Mouse (Mus musculus): Measurements from ENCODE around the gene Prkn. TPM values are rescaled to one million over a fixed set of nuclear protein-coding genes. Genes with fewer than 3 reads are reported as not detected.

Prkn gene
- polyA plus RNA-seq, 1 experiment from 2014 or later, result 3.5 TPM

DNA sequence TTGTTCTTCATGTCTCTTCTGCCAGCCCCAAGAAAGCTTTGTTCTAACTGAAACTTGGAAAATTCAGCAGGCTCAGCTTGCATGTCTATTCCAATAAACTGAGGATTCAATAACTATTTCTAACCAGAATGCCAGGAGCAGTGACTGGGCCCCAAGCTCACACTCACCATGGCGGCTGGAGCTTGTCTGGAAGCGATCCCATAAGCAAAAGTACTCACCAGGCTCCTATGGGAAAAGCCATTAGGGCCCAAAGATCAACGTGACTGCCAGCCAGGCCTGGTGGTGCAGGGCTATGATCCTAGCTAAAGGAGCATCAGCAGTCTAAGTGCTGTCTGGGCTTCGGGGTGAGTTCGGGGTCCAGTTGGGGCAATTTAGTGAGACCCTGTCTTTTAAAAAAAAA lies 1048.6 kb downstream of the Prkn start:
- H3K9ac ChIP-seq (ENCODE audit: low read length), result no peak overlapping the region
- H3K36me3 ChIP-seq (ENCODE audit: control insufficient read depth, insufficient read depth, low read length), result no peaks in the 10 kb centered on the region
- H3K27ac ChIP-seq (replicated peaks in 1 of 2; ENCODE audit: control insufficient read depth in 1 of 2, insufficient read depth in 1 of 2, low read depth in 2 of 2, low read length in 2 of 2), result no peak overlapping the region
- no peaks in the 10 kb centered on the region for H3K9me3 ChIP-seq (ENCODE audit: control insufficient read depth, low read length)
- no peak overlapping the region for H3K4me3 ChIP-seq (ENCODE audit: control insufficient read depth in 1 of 2, insufficient read depth in 1 of 2, low read depth in 1 of 2, low read length in 2 of 2)
- H3K27me3 ChIP-seq (ENCODE audit: control insufficient read depth, insufficient read depth, low read length), result no peaks in the 10 kb centered on the region
- WGBS, result 77% methylated on average over 5 of the region's 5 CpGs
- no peak overlapping the region for H3K4me2 ChIP-seq (ENCODE audit: low read length)
- ATAC-seq (ENCODE audit: insufficient number of reproducible peaks, insufficient read depth, low FRiP score, low read depth), result no peak
- no peaks in the 10 kb centered on the region for H3K4me1 ChIP-seq (ENCODE audit: control insufficient read depth in 2 of 2, insufficient read depth in 2 of 2, low read length in 2 of 2)

DNA sequence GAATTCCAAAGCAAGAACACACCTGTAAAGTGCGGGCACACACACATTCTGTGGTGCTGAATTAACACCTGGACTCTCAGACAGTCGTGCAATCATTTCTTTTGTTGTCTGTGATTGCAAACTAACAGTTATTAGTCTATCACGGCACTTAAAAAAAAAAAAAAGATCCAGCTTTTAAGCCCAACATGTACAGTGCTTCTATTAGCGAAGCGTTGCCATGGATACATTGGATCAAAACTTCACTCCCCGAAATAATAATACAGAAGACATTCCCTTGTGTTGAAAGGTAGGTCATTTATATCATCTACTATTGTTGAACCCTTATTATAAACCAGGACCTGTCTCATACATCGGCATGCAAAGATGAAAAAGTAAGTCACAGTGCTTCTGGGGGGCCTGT lies 1060.1 kb downstream of the Prkn start:
- no peaks in the 10 kb centered on the region for H3K4me1 ChIP-seq (ENCODE audit: control insufficient read depth in 2 of 2, insufficient read depth in 2 of 2, low read length in 2 of 2)
- H3K9ac ChIP-seq (ENCODE audit: low read length), result no peak overlapping the region
- no peak overlapping the region for H3K27ac ChIP-seq (replicated peaks in 1 of 2; ENCODE audit: control insufficient read depth in 1 of 2, insufficient read depth in 1 of 2, low read depth in 2 of 2, low read length in 2 of 2)
- no peak overlapping the region for H3K4me2 ChIP-seq (ENCODE audit: low read length)
- 84% methylated on average over 7 of the region's 7 CpGs for WGBS
- no peak for ATAC-seq (ENCODE audit: insufficient number of reproducible peaks, insufficient read depth, low FRiP score, low read depth)
- H3K27me3 ChIP-seq (ENCODE audit: control insufficient read depth, insufficient read depth, low read length), result peaks cover 4% of the 10 kb centered on the region; the same call in 1 of the 2 replicates
- no peaks in the 10 kb centered on the region for H3K36me3 ChIP-seq (ENCODE audit: control insufficient read depth, insufficient read depth, low read length)
- no peaks in the 10 kb centered on the region for H3K9me3 ChIP-seq (ENCODE audit: control insufficient read depth, low read length)
- H3K4me3 ChIP-seq (ENCODE audit: control insufficient read depth in 1 of 2, insufficient read depth in 1 of 2, low read depth in 1 of 2, low read length in 2 of 2), result no peak overlapping the region

DNA sequence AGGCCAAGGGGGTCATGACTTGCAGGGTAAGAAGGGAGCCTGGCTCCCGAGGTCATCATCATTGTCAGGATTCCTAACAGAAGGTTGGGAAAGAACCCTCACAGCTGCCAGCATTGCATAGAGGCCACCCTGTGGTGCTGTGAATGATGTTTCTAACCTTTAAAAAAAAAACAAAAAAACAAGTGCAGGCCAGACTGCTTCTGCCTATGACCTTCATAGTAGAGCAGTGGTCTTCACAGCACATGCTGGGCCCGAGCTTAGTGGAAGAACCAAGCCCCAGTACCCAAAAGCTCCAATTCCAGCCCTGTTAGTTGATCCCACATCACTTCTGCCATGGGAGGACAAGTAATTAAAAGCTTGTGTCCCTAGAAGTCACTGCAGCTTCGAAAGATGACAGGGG lies 1061.5 kb downstream of the Prkn start:
- no peak overlapping the region for H3K9ac ChIP-seq (ENCODE audit: low read length)
- no peak for ATAC-seq (ENCODE audit: insufficient number of reproducible peaks, insufficient read depth, low FRiP score, low read depth)
- no peak overlapping the region for H3K4me3 ChIP-seq (ENCODE audit: control insufficient read depth in 1 of 2, insufficient read depth in 1 of 2, low read depth in 1 of 2, low read length in 2 of 2)
- H3K9me3 ChIP-seq (ENCODE audit: control insufficient read depth, low read length), result no peaks in the 10 kb centered on the region
- H3K27ac ChIP-seq (replicated peaks in 1 of 2; ENCODE audit: control insufficient read depth in 1 of 2, insufficient read depth in 1 of 2, low read depth in 2 of 2, low read length in 2 of 2), result no peak overlapping the region
- no peak overlapping the region for H3K4me2 ChIP-seq (ENCODE audit: low read length)
- peaks cover 4% of the 10 kb centered on the region; the same call in 1 of the 2 replicates for H3K27me3 ChIP-seq (ENCODE audit: control insufficient read depth, insufficient read depth, low read length)
- no peaks in the 10 kb centered on the region for H3K4me1 ChIP-seq (ENCODE audit: control insufficient read depth in 2 of 2, insufficient read depth in 2 of 2, low read length in 2 of 2)
- 61% methylated on average over 3 of the region's 3 CpGs for WGBS
- no peaks in the 10 kb centered on the region for H3K36me3 ChIP-seq (ENCODE audit: control insufficient read depth, insufficient read depth, low read length)

GRCm38 (mm10) chr17:11903001-11903400 lies 1062.8 kb downstream of the Prkn start:
- H3K4me2 ChIP-seq (ENCODE audit: low read length), result no peak overlapping the region
- 39% methylated on average over 6 of the region's 6 CpGs for WGBS
- ATAC-seq (ENCODE audit: insufficient number of reproducible peaks, insufficient read depth, low FRiP score, low read depth), result no peak
- no peaks in the 10 kb centered on the region for H3K36me3 ChIP-seq (ENCODE audit: control insufficient read depth, insufficient read depth, low read length)
- H3K9me3 ChIP-seq (ENCODE audit: control insufficient read depth, low read length), result 0 out of 2 replicates have a peak, but pooled peaks cover 4% of the 10 kb centered on the region
- peaks cover 4% of the 10 kb centered on the region; the same call in 1 of the 2 replicates for H3K27me3 ChIP-seq (ENCODE audit: control insufficient read depth, insufficient read depth, low read length)
- no peak overlapping the region for H3K4me3 ChIP-seq (ENCODE audit: control insufficient read depth in 1 of 2, insufficient read depth in 1 of 2, low read depth in 1 of 2, low read length in 2 of 2)
- H3K9ac ChIP-seq (ENCODE audit: low read length), result no peak overlapping the region
- no peaks in the 10 kb centered on the region for H3K4me1 ChIP-seq (ENCODE audit: control insufficient read depth in 2 of 2, insufficient read depth in 2 of 2, low read length in 2 of 2)
- H3K27ac ChIP-seq (replicated peaks in 1 of 2; ENCODE audit: control insufficient read depth in 1 of 2, insufficient read depth in 1 of 2, low read depth in 2 of 2, low read length in 2 of 2), result no peak overlapping the region

- H3K36me3 ChIP-seq (ENCODE audit: control insufficient read depth, insufficient read depth, low read length), result no peaks in the 10 kb centered on the region
- no peak overlapping the region for H3K9ac ChIP-seq (ENCODE audit: low read length)
- WGBS, result 68% methylated on average over 8 of the region's 8 CpGs
- H3K4me3 ChIP-seq (ENCODE audit: control insufficient read depth in 1 of 2, insufficient read depth in 1 of 2, low read depth in 1 of 2, low read length in 2 of 2), result no peak overlapping the region
- H3K27ac ChIP-seq (replicated peaks in 1 of 2; ENCODE audit: control insufficient read depth in 1 of 2, insufficient read depth in 1 of 2, low read depth in 2 of 2, low read length in 2 of 2), result no peak overlapping the region
- peaks cover 25% of the 10 kb centered on the region for H3K27me3 ChIP-seq (ENCODE audit: control insufficient read depth, insufficient read depth, low read length)
- H3K4me2 ChIP-seq (ENCODE audit: low read length), result no peak overlapping the region
- ATAC-seq (ENCODE audit: insufficient number of reproducible peaks, insufficient read depth, low FRiP score, low read depth), result no peak
- peaks cover 0 to 3% of the 10 kb centered on the region in 2 experiments; a peak in 2 of 4 replicates for H3K4me1 ChIP-seq (ENCODE audit: control insufficient read depth in 2 of 2, insufficient read depth in 2 of 2, low read length in 2 of 2)
- H3K9me3 ChIP-seq (ENCODE audit: control insufficient read depth, low read length), result 0 out of 2 replicates have a peak, but pooled peaks cover 4% of the 10 kb centered on the region
Observed at GRCm38 (mm10) chr17:11910668-11911398, 1070.6 kb downstream of the Prkn start.

GRCm38 (mm10) chr17:11912136-11912535 lies 1072.0 kb downstream of the Prkn start:
- Histone ChIP-seq H3K36me3 (ENCODE audit: control insufficient read depth, insufficient read depth, low read length) (no peaks in the 10 kb centered on the region), H3K27me3 (ENCODE audit: control insufficient read depth, insufficient read depth, low read length) (peaks cover 25% of the 10 kb centered on the region), H3K27ac (replicated peaks in 1 of 2; ENCODE audit: control insufficient read depth in 1 of 2, insufficient read depth in 1 of 2, low read depth in 2 of 2, low read length in 2 of 2) (no peak overlapping the region), H3K4me3 (ENCODE audit: control insufficient read depth in 1 of 2, insufficient read depth in 1 of 2, low read depth in 1 of 2, low read length in 2 of 2) (no peak overlapping the region), H3K9ac (ENCODE audit: low read length) (no peak overlapping the region), H3K4me1 (ENCODE audit: control insufficient read depth in 2 of 2, insufficient read depth in 2 of 2, low read length in 2 of 2) (peaks cover 0 to 3% of the 10 kb centered on the region in 2 experiments; a peak in 2 of 4 replicates), H3K9me3 (ENCODE audit: control insufficient read depth, low read length) (0 out of 2 replicates have a peak, but pooled peaks cover 4% of the 10 kb centered on the region), H3K4me2 (ENCODE audit: low read length) (no peak overlapping the region)
- ATAC-seq (ENCODE audit: insufficient number of reproducible peaks, insufficient read depth, low FRiP score, low read depth), result no peak
- WGBS, result 81% methylated on average over 4 of the region's 4 CpGs

DNA sequence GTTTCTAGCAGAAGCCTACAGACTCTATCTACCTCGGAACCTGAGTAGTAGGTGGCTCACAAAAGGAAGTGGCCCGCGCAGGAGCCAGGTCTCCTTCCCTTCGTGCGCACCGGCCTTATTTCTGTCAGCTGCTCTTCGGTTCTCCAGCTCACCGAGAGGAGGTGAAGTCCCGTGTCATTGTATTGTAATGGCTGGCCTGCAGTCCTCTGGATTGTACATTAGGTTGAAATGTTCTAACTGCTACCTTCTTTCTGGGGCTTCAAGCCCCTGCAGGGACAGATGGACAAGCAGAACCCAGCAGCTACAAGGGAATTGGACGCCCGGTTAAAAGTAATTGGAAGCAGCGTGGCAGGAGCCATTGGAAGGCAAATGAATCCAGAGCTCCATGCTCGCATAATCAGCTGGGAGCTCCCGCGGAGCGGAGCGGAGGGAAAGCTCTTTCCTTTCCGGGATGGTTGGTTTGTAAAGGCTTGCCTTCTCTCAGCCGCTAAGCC lies 1072.7 kb downstream of the Prkn start:
- H3K27ac ChIP-seq (replicated peaks in 1 of 2; ENCODE audit: control insufficient read depth in 1 of 2, insufficient read depth in 1 of 2, low read depth in 2 of 2, low read length in 2 of 2), result no peak overlapping the region
- no peaks in the 10 kb centered on the region for H3K9me3 ChIP-seq (ENCODE audit: control insufficient read depth, low read length)
- no peaks in the 10 kb centered on the region for H3K36me3 ChIP-seq (ENCODE audit: control insufficient read depth, insufficient read depth, low read length)
- H3K4me2 ChIP-seq (ENCODE audit: low read length), result peak overlapping the region; percentile 61
- peak overlapping the region; percentile 38 for H3K9ac ChIP-seq (ENCODE audit: low read length)
- WGBS, result 1% methylated on average over 19 of the region's 19 CpGs
- peaks cover 0 to 3% of the 10 kb centered on the region in 2 experiments; a peak in 2 of 4 replicates for H3K4me1 ChIP-seq (ENCODE audit: control insufficient read depth in 2 of 2, insufficient read depth in 2 of 2, low read length in 2 of 2)
- ATAC-seq (ENCODE audit: insufficient number of reproducible peaks, insufficient read depth, low FRiP score, low read depth), result no peak
- H3K4me3 ChIP-seq (ENCODE audit: control insufficient read depth in 1 of 2, insufficient read depth in 1 of 2, low read depth in 1 of 2, low read length in 2 of 2), result peak overlapping the region; percentile 25 to 37
- peaks cover 25% of the 10 kb centered on the region for H3K27me3 ChIP-seq (ENCODE audit: control insufficient read depth, insufficient read depth, low read length)
